Mouse (Mus musculus): ENCODE measurements around the gene DXBay18.
"Not testable (repeated sequence)": the region's sequence is repeated elsewhere in the genome, so short reads cannot be mapped to it uniquely, and the experiment has no call there.

GRCm38 (mm10) chrX:73148496-73148895, 754 bp downstream of the DXBay18 start, which contains the start of gene Xlr5b:
- TF ChIP-seq ETS1 (conservative IDR thresholded peaks at IDR 0.05; ENCODE audit: low read depth, low read length); CTCF (conservative IDR thresholded peaks at IDR 0.05 in 1 of 2, IDR thresholded peaks at IDR 0.05 in 1 of 2; ENCODE audit: low read depth in 2 of 2, low read length in 2 of 2); USF1 (IDR thresholded peaks at IDR 0.05; ENCODE audit: low read depth, low read length); E2F4 (IDR thresholded peaks at IDR 0.05; ENCODE audit: insufficient replicate concordance, low read depth, low read length); MYC (IDR thresholded peaks at IDR 0.05; ENCODE audit: low read depth, low read length); CHD2 (IDR thresholded peaks at IDR 0.05; ENCODE audit: low read length); NELFE (IDR thresholded peaks at IDR 0.05; ENCODE audit: low read depth, low read length); POLR2A (IDR thresholded peaks at IDR 0.05; ENCODE audit: low read depth, low read length); ELF1 (IDR thresholded peaks at IDR 0.05; ENCODE audit: low read depth, low read length); TBP (conservative IDR thresholded peaks at IDR 0.05; ENCODE audit: low read depth, low read length): not testable (repeated sequence)

Data from CH12.LX (cell line).